In the genomic region with DNA sequence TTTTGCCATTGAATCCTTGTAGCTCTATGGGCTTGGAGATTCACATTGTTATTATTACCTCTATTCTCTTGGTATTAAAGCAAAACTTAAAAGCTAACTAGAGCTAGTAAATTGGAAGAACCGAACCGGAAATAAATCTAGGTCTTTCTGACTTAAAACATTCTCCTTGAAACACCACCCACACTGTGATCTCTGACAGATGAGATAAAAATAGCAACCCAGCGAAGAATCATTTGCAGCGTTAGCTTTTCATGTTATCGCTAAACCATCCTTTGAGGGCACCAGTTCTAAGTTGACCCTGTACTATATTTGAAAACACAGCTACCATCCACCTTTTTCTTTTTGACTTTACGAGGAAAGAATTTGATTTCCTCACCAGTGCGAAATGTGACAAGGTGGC, we compare ENCODE assay signal across 17 mouse cellular contexts.
"Had no signal": no experiment of that assay in that cellular context is flagged by ENCODE, and none has a peak within 500 bp of the region (broad histone marks: within the 10 kb centered on the region; RNA-seq: fewer than 3 reads in every experiment).

No protein-coding gene starts in this region.

- H3K27me3 ChIP-seq: midbrain, embryonic 12.5 days; neural tube, embryonic 12.5 days; stomach, embryonic 15.5 days had no signal

- H3K4me3 ChIP-seq: midbrain, embryonic 10.5 days; midbrain, embryonic 12.5 days; myocyte; neural tube, embryonic 12.5 days; stomach, embryonic 15.5 days had no signal

- DNase-seq: lung, adult 18-20 months; lung, embryonic 14.5 days; lung, postnatal 10 days; lung, postnatal 4 days; midbrain, embryonic 14.5 days; retina, postnatal 1 day; right cerebral cortex, postnatal 14 days; thymus, adult 2 months; thymus, postnatal 25 days; thymus, postnatal 4 days had no signal

- H3K9ac ChIP-seq: lung, embryonic 14.5 days; midbrain, embryonic 12.5 days; neural tube, embryonic 12.5 days; stomach, embryonic 15.5 days had no signal

- H3K4me1 ChIP-seq: midbrain, embryonic 10.5 days; midbrain, embryonic 12.5 days; neural tube, embryonic 12.5 days; stomach, embryonic 15.5 days had no signal

- H3K9me3 ChIP-seq: midbrain, embryonic 10.5 days; midbrain, embryonic 12.5 days; neural tube, embryonic 12.5 days; stomach, embryonic 15.5 days had no signal

- ATAC-seq: midbrain, embryonic 16.5 days had no signal

- H3K36me3 ChIP-seq: midbrain, embryonic 10.5 days; midbrain, embryonic 12.5 days; neural tube, embryonic 12.5 days; stomach, embryonic 15.5 days had no signal

- H3K4me2 ChIP-seq: lung, embryonic 14.5 days; midbrain, embryonic 12.5 days; neural tube, embryonic 12.5 days; stomach, embryonic 15.5 days had no signal

- H3K27ac ChIP-seq: midbrain, embryonic 10.5 days; midbrain, embryonic 12.5 days; neural tube, embryonic 12.5 days; stomach, embryonic 15.5 days; stomach, postnatal 0 days had no signal
